Mouse (Mus musculus) retina, postnatal 1 day (tissue): ENCODE data around the gene Ski.

Experiments
- DNase-seq: peaks from one replicate; pipeline ENCODE4 v3.0.0-alpha.2; 2012

Gene Ski

DNA sequence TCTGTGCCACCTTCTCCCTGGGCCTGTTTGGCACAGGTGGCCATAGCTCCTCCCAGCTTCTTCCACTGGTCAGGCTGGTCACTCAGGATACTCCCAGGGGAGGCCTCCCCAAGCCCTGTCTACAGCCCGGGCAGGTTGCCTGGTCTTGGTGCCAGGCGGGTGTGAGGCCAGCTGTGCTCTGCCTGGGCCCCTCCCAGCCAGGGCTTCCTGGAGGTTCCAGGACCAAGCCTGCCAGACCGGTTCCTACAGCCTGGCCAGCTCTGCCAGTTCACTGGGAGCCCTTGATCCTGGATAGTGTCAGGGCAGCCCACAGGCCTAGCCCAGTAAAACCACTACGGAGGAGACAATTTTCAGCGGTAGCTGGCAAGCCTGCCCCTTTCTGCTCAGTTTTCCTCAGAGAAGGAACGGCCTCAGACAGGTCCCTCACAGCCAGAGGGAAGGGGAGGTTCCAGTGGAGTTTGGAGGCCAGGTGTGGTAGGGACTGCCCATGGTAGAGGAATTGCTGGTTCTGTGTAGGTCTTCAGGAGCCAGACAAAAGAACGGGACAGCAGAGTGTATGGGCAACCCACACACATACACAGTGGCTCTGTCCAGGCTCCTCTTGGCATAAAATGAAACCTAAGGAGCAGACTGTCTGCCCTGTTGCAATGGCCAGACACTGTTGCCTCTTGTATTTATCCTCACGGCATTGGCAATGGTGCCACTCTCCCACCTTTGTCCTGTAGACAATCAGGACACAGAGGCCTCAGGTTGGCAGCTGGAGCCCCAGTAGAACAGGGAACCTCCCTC, 73.3 kb downstream of the Ski start:
- no peak for DNase-seq

DNA sequence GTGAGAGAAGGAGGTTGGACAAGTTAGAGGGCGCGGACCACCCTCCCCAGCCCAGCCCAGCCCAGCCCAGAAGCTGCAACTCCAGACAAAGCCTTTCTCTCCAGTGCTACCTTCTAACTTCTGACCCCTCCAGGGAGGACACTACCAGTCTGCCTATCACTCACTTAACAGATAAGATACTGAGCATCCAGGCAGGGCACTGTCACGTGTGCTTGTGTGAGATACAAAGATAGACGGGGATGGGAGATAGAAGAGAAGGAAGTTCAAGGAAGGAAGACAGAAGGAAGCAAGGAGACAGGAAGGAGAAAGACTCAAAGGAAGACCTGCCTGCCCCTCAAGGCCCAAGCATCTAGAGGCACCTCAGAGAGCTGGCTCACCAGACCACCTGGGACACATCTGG, 73.9 kb downstream of the Ski start:
- DNase-seq, result no peak

DNA sequence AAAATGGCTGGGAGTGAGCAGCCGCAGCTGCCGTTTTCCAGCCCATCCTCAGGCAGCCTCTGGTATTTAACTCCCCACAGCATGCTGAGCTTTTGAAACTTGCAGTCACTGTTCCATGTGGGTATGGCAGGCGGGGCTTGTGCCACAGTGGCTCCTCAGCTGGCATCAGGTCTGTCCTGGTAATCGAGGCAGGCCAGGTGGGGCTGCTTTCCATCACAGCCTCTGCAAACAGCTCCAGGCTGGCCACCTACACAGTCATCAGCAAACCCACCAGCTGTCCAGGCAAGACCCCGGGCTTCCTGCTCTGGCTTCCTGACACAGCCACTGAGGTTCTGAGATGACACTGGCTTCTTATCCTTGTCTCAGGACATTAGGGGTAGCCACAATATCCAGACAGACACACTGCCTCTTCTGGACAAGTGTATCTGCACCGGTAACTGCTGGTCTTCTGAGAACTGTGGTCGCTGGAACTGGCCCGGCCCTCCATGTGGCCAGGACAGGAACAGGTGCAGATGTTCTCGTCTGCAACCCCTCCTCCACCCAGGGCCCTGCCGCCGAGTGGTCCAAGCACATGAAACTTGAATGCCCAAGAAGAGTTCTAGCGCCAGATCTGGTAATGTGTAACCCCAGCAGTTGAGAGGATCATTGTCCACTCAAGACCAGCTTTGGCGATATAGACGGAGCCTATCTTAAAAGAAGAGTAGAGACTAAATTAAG, 76.1 kb downstream of the Ski start:
- DNase-seq, result no peak

DNA sequence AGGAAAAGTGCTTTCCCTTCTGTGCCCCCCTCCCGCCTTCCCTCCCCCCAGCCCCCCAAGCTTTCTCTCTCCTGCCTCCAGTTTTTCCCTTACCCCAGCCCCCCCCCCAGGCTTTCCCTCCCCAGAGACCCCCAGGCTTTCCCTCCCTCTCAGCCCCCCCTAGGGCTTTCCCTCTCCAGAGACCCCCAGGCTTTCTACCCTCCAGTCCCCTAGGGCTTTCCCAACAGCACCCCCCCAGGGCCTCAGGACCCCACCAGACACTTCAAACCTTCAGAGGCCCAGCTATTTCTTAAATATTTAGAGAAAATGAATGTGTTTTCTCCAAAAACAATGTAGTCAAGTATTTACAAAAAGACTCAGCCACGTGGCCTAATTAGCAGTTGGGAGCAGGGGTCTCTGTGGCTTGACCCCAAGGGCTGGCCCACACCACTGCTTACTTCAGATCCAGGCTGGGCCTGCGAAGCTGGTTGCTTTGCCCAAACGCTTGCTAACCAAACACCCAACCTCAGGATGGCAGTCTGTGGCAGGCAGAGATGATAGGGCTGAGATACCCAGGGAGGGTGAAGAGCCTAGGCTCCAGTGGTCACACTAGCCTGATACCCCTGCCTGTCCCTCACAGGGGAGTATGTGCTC, 77.7 kb downstream of the Ski start:
- DNase-seq, result no peak

DNA sequence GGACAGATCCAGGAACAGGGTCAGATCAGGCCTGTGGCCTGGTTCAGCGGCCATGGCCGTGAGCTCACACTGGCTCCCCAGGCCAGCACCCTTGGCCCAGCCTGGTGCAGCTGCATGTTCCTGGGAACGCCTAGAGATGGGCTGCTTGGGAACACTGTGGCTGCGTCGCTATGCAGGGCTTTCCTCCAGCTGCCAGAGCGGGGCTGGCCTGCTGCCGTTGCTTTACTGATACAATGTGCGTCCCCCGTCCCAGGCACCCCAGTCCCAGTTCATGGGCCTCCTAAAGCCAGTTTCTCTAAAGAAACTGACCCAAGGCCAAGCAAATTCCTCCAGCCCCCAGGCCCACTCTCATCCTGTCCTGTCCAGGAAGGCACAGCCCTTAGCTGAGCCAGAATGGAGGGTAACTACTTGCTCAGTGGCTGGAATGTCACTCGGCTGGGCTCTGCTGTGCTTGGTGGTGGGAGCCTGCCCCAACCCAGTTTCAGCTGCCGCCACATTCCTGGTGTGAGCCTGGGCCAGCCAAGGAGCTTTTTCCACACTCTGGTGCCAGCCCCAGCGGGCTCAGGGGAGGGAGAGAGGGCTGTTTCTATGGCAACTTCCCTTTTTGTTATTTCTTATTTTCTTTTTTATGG, 78.4 kb downstream of the Ski start:
- DNase-seq, result peak; percentile 68

DNA sequence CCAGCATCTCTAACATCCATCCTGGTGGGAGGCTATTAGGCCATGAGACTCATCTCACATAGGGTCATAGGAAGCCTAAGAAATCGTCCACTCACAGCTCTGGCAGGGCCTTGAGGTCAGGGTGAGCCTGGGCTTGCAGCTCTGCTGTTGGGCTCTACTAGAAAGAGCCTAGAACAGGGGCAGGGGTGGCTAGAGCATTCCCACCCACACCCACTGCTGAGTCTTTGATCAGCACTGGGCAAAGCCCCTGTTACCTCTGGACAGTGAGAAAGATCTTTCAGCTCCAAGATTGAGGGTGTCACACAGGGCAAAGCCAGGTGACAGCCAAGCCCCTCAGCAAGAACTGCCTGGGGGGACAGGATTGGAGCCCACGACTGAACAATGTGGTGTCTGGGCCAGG, 79.0 kb downstream of the Ski start:
- no peak for DNase-seq

DNA sequence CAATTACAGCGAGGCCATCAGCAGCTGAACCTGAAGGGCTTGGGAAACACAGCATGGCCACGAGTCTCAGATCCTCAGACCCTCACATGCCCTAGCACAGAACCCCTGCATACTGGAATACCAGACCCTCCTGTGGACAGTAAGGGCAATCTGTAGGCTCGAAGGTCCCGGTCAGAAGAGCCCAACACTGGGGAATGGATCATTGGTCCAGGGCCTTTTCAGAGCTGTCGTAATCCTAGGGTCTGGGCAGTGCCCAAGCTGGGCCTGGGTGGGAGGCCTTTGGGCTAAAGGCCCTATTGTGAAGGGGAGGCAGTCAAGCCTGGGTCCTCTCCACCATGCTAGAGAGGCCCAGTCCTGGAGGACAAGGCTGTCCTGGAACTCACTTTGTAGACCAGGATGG, 79.6 kb downstream of the Ski start:
- DNase-seq, result no peak

DNA sequence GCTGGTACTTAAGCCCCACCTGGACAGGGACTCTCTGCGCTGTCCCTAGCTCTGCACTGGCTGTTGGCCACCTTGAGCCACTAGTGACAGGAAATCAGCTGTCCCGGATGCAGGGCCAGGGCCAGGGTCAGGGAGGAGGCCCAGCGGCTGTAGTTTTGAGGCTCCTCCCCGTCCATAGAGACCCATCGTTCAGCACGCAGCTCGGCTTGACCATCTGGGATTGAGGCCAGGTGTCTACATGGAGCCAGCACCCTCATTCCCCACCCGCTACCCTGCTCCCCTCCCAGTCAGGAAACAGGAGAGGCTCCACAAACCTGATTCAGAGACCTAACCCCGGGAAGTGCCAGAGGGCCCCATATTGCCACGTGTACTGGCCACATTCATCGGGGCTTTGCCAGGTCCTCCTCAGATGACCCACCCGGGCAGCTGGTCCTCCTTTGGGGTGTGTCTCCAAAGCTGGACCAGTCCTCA, 81.6 kb downstream of the Ski start:
- DNase-seq, result no peak

DNA sequence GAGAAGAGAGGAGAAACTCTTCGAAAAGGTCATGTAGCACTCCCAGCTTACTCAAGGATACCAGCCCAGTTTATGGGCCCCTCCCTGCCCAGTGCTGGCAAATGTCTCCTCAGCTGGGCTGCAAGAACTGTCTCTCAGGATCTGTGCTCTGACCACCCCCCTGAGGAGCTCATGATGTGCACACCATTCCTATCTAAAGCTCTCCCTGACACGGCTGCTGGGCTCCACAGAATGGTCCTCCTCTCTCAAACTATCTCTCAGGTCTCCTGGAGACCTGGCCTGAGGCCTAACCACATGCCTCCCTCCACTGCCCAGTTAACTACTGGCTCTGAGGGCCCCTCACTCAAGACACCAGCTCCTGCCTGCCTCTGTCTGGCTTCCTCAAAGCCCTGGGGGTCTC, 82.2 kb downstream of the Ski start:
- no peak for DNase-seq

DNA sequence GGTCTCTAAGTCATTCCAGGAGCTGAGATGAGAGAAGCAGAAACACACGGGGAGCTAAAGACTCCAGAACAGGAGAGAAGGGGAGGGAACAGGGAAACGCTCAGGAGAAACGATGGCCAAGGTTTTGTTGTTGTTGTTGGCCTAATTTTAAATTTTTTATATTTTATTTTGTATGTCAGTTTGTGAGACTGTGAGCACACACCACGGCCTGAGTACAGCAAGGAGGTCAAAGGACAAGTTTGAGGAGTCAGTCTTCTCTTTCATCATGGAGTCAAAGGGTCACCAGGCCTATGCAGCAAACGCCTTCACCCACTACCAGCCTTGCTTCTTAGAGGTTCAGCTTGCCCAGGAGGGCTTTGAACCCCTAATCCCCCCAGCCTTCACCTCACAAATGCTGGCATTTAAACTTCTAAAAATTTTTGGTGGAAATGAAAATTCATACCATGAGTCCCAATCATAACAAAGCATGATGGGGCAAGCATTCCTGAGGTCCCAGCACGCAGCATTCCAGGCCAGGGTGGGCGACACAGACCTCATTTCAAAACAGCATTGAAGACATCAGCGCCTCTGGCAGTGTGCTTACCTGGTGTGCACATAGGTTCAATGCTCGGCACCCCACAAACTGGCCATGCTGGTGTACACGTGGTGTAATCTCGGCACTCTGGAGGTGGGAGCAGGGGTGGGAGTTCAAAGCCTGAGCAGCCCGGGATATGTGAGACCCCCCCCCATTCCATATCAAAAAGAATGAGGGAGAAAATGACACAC, 82.9 kb downstream of the Ski start:
- DNase-seq, result no peak

DNA sequence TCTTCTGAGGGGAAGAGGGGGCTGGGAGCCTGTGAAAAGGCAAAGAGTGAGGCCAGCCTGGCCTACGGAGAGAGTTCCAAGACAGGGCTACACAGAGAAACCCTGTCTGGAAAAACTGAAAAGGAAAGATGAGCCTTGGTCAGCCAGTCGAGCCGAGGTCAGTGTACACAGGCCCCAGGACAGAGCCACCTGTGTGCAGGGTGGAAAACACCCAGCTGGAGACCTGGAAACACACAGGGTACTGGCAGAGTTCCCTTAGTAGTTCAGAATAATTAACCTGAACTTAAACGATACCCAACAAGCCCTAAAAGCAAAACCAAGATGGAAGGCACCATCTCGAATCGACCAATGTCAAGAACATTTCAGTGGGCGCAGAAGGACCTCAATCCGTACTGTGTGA, 83.9 kb downstream of the Ski start:
- DNase-seq, result no peak

DNA sequence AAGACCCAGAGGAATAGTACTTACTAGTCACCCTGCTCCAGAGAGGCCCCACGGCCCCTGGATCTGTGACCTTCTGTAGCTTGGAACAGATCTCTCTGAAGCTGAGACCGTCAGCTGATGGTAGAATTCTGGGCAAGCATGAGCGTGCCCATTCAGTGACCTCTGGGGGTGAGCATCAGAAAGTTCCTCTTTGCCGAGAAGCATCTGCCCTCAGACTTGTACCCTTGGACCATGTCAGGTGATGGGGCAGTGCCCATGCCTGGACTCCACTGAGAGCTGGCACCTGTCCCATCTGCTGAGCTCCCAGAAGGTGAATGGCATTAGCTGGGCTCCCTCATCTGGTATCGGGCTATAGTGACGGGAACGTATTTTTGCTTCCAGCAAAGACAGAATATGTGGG, 84.5 kb downstream of the Ski start:
- no peak for DNase-seq

DNA sequence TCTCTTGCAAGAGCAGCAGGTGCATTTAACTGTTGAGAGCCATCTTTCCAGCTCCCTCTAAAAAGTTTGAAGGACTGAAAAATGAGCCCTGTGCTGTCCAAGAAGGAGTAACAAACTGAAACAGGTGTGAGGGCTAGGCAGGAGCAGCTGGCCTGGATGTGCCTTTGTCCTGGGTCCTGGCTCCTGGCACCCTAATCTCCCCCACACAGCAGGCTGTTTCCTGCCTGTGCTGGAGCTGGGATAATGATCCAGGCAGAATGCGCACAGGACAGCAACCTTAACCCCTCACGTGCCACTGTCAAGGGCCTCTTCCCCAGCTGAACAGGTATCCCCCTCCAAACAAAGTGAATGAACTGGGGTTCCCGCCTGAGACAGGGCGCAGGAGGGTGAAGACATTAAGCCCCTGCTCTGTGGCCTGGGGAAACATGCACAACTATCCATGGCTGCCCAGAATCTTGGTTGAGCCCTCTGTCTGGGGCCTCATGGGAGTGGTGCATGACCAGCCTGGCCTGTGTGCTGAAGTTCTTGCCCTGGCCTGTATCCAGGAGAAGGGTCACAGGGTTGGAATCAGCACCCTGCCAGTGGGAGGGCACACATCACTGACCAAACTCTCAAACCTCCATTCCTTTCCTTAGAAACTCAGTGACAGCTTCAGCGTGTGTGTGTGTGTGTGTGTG, 86.3 kb downstream of the Ski start:
- peak; percentile 61 for DNase-seq

DNA sequence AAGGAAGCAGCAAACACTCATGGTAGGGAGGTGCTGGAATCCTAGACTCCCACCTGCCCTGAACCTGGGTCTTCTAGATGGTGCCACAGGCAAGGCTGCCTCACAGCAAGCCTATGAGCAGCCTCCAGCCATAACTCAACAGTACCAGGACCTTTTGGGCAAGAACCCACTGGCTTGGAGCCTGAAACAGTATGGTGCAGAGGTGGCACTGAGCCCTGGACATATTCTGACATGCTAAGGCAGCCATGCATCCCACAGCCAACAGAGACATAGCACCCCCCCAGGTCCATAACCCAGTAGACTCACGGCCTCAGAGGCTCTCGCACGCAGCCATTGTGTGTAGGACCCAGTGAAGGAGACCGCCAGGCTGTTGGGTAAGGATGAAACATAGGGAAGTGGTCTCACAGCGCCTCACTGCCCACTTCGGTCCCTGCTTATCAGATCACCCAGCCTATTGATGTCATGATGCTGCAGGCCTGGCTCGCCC, 87.7 kb downstream of the Ski start:
- no peak for DNase-seq

DNA sequence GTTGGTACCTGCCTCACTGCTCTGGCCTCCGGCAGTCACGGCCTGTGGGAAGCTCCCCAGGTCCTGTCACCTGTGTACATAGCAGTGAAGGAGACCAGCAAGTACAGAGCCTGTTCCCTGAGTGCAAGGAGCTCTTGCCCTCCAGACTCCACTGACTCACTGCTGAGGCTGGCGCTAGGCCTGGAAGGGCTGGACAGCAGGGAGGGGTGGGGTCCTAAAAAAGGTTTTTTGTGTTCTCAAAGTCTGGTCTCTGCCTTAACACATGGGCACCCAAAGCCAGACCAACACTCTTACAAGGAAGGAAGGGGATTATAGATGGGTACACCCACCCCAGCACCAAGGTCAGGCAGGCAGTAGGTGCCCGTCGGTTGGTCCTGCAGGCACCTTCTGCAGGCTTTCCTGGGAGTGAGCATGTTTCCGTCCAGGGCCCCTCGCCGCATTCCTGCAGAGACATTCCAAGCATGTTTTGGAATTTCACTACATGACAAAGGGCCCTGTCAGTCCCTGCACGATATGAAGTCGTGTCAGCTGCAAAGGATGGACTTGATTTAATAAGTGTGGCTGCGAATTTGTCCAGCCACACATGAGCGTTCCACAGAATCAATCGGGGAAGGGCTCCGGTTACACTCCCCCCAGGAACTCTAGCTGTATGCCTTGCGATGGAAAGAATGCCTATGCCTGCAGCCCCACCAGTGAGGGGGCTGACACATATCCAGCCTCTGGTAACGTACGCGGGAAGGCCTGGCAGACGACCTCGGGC, 88.6 kb downstream of the Ski start:
- DNase-seq, result peak; percentile 70

DNA sequence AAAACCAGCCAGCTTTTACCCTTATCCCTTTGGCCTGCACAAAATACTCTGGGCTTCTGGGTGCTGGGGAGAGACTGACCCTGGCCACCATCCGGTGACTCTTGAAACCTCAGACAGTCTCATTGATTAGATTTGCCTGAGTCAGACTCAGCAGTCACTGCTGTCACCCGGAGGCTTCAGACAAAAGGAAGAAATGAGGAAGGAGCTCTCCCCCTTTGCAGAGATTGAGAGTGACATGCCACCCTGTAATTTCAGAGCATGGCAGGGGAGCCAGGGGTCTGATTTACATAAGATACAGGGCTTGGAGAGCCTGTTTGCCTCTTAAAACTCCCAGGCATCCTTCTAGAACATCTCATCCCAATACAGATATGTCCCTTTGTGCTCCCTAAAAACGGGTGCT, 89.2 kb downstream of the Ski start:
- no peak for DNase-seq

DNA sequence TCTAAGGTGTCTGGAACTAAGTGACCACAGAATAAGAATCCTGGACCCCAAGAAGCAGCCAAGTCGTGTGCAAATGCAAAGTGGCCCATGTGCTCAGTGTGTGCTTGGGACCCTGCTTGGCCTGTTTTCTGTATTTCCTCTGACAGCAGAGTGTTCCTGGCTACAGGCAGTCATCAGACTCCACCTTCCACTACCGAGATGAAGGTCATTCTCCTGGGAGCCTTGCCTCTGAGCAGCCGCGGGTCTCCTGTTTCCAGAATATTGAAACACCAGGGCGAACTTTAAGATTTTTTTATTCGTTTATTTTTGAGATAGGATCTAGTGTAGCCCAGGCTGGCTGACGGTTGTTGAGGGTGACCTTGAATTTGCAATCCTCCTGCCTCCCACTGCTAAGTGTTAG, 91.8 kb downstream of the Ski start:
- no peak for DNase-seq

DNA sequence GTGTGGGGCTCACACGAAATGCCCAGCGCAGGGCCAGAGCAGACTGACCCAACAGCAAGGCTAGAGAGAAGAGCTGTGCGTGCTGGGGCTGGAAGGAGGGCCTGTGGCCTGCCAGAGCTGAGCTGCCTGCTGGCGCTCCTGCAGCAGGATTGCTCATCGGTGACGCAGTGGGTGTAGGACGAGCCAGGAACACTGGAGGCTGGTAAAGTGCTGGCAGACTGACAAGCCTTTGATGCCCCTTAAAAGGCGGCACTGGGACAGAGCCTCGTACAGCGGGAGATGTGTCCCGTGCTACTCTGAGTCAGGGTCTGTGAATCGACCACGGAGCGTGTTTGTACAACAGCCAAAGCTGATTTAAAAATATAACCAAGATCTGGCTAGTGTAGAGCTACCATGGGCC, 92.4 kb downstream of the Ski start:
- no peak for DNase-seq

DNA sequence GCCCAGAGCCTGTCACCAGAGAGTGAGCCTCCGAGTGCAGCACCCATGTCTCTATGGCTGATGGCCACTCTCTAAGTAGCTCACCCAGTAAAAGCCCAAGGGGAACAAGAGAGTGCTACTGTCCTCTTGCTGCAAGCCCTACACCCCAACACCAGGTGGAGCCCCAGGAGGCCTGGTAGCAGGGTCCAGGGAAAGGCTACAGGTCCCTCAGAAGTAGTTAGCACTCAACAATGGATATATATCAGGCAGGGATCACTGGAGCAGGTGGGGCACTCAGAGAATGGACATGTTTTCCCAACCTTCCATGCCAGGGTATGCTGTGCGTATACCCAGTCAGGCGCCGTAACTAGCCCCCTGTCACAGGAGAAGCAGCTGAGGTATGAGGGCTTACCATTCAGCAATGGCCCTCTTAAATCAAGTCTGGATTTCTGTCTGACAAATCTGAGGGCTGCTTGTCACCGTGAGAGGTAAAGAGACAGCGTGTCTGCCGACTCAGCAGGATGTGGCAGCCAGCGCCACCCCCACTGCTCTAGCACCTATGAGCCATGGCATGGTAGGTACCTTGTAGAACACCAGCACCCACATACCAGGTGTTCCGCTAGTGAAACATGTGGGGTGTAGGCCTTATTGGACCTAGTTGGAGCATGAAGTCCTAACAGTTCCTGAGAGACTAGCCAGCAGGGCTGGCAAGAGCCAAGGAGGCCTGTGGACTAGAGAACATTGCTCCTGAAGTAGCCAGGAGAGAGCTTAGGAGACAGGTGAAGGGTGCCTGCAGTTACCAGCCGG, 93.1 kb downstream of the Ski start:
- no peak for DNase-seq

DNA sequence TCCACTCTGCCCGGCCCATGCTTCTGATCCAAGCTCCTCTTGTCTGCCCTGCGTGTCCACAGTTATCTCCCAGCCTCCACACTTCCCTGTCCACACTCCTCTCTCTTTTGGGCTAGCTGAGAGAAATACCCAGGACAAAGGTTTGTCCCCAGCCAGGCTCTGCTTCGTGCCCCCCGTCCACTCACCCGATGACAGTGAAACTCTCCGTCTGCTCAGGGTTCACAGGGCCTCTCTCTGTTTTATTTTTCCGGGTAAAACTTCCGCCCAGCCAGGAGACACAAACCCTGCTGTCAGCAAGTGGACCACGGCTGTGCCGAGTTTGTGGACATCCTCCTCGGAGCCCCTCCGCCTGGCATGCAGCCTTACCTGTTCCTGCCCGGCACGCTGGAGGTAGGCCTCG, 94.0 kb downstream of the Ski start:
- DNase-seq, result no peak
